Mouse (Mus musculus) neural tube, embryonic 14.5 days (tissue): ENCODE results near the gene Vmn2r-ps159. TPM values are rescaled to one million over a fixed set of nuclear protein-coding genes. Genes with fewer than 3 reads are reported as not detected.
A peak's percentile ranks its signal among the peaks of the same experiment; 100 is the strongest.
"Not testable (repeated sequence)": the region's sequence is repeated elsewhere in the genome, so short reads cannot be mapped to it uniquely, and the experiment has no call there.

ENCODE experiments used
- ATAC-seq: fragments of 200-750 bp; cut with Nextera tagmentation; 2 replicates; pipeline ENCODE4 v1.8.0; 2017; ENCODE audit warnings: low read depth, mild to moderate bottlenecking, moderate TSS enrichment, moderate library complexity
- H3K27ac ChIP-seq: fragments of 300-500 bp; sonication (generic); 2 replicates; pipeline ENCODE4 v1.5.1; 2014; ENCODE audit warnings: low read depth, mild to moderate bottlenecking, control low read depth, low read length, moderate library complexity, mixed read lengths
- H3K27me3 ChIP-seq: fragments of 300-500 bp; sonication (generic); 2 replicates; pipeline ENCODE4 v1.6.1; 2014; ENCODE audit warnings: low read length; ENCODE audit not compliant: control insufficient read depth, insufficient read depth
- H3K36me3 ChIP-seq: fragments of 300-500 bp; sonication (generic); 2 replicates; pipeline ENCODE4 v1.6.1; 2014; ENCODE audit warnings: low read length, mixed read lengths; ENCODE audit not compliant: control insufficient read depth, insufficient read depth
- H3K4me1 ChIP-seq: fragments of 300-500 bp; sonication (generic); 2 replicates; pipeline ENCODE4 v1.6.1; 2014; ENCODE audit warnings: low read length; ENCODE audit not compliant: control insufficient read depth, insufficient read depth
- H3K4me2 ChIP-seq: fragments of 300-500 bp; sonication (generic); 2 replicates; pipeline ENCODE4 v1.6.1; 2014; ENCODE audit warnings: mild to moderate bottlenecking, low read depth, low read length, control low read depth
- H3K4me3 ChIP-seq: fragments of 300-500 bp; sonication (generic); 2 replicates; pipeline ENCODE4 v1.5.1; 2014; ENCODE audit warnings: low read depth, low read length, control low read depth, mixed read lengths
- H3K9ac ChIP-seq: fragments of 300-500 bp; sonication (generic); replicated peaks from 2 replicates; pipeline ENCODE4 v1.6.1; 2014; ENCODE audit warnings: low read depth, mild to moderate bottlenecking, control low read depth, low read length, mixed read lengths
- H3K9me3 ChIP-seq: fragments of 300-500 bp; sonication (generic); 2 replicates; pipeline ENCODE4 v1.6.1; 2016; ENCODE audit warnings: low read length; ENCODE audit not compliant: control insufficient read depth
- WGBS: fragments of 180-500 bp; shearing (Covaris S2); extraction: QIAGEN DNeasy Blood & Tissue Kit; methylation state at CpG from one replicate; pipeline ENCODE4 v1.1.7; 2014; 5-methylcytosine and 5-hydroxymethylcytosine counted together
- polyA plus RNA-seq: library from polyadenylated mRNA; unstranded; fragments of >200 nt; fragmentation: Nextera tagmentation; extraction: Ambion mirVana; gene quantifications from 2 replicates; pipeline ENCODE4 v1.2.1, GENCODE M21; 2014

Vmn2r-ps159 gene
- not detected in 2 replicates for polyA plus RNA-seq

DNA sequence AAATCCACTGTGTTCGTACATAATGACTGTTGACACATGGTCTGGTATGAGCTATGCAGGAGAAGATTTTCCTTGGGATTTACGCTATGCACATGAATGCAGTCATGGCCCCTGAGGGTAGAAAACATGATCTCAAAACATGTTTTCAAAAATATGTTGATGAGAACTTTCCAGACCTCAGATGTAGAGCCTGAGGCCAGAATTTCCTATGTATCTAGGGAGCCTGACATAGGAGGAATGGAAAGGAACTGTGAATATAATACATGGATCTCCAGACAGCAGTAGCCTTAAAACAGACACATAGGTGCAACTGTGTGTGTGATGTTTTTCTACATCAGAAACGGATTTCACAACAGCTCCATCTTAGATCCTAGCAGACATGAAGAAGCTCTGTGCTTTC, at the start of gene Vmn2r-ps159:
Gene Vmn2r-ps159, plus strand, starts transcription at position 301 of the 400 bp plus-strand sequence.
- H3K9me3 ChIP-seq, H3K27ac ChIP-seq, H3K36me3 ChIP-seq, H3K4me1 ChIP-seq, H3K27me3 ChIP-seq, H3K9ac ChIP-seq, H3K4me3 ChIP-seq, ATAC-seq, H3K4me2 ChIP-seq: not testable (repeated sequence)
- 82% methylated on average over 3 of the region's 3 CpGs for WGBS

DNA sequence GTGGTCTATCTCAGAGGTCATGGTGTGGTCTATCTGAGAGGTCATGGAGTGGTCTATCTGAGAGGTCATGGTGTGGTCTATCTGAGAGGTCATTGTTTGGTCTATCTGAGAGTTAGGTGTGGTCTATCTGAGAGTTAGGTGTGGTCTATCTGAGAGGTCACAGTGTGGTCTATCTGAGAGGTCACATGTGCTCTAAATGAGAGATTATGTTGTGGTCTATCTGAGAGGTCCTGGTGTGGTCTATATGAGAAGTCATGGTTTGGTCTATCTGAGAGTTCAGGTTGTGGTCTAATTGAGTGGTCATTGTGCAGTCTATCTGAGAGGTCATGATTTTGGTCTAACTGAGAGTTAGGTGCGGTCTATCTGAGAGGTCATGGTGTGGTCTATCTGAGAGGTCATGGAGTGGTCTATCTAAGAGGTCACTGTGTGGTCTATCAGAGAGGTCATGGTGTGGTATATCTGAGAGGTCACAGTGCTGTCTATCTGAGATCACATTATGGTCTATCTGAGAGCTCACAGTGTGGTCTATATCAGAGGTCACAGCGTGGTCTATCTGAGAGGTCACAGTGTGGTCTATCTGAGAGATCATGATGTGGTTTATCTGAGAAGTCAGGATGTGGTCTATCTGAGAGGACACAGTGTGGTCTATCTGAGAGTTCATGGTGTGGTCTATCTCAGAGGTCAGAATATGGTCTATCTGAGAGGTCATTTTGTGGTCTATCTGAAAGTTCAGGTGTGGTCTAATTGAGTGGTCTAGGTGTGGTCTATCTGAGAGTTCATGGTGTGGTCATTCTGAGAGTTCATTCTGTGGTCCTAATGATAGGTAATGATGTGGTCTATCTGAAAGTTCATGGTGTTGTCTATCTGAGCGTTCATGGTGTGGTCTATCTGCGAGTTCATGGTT, 10.9 kb downstream of the Vmn2r-ps159 start:
- H3K27ac ChIP-seq, H3K4me1 ChIP-seq, H3K36me3 ChIP-seq, ATAC-seq, H3K4me3 ChIP-seq, H3K4me2 ChIP-seq, H3K27me3 ChIP-seq, H3K9ac ChIP-seq: not testable (repeated sequence)
- peaks cover 21% of the 10 kb centered on the region for H3K9me3 ChIP-seq
- 87% methylated on average over 4 of the region's 4 CpGs for WGBS

DNA sequence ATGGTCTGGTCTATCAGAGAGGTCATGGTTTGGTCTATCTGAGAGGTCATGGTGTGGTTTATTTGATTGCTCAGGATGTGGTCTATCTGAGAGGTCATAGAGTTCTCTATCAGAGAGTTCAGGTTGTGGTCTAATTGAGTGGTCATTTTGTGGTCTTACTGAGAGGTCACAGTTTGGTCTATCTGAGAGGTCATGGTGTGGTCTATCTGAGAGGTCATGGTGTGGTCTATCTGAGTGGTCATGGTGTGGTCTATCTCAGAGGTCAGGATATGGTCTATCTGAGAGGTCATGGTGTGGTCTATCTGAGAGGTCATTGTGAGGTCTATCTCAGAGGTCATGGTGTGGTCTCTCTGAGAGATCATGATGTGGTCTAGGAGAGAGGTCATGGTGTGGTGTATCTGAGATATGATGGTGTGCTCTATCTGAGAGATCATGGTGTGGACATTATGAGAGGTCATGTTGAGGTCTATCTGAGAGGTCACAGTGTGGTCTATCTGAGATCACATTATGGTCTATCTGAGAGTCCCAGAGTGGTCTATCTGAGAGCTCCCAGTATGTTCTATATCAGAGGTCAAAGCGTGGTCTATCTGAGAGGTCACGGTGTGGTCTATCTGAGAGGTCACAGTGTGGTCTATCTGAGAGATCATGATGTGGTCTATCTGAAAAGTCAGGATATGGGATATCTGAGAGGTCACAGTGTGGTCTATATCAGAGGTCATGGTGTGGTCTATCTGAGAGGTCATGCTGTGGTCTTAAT, 11.8 kb downstream of the Vmn2r-ps159 start:
- peak; percentile 56 for ATAC-seq
- no peak overlapping the region for H3K4me3 ChIP-seq
- H3K4me2 ChIP-seq: no peak overlapping the region
- WGBS: 91% methylated on average over 2 of the region's 2 CpGs
- no peak overlapping the region for H3K9ac ChIP-seq
- no peaks in the 10 kb centered on the region for H3K36me3 ChIP-seq
- no peak overlapping the region for H3K27ac ChIP-seq
- H3K9me3 ChIP-seq: peaks cover 18% of the 10 kb centered on the region
- no peaks in the 10 kb centered on the region for H3K4me1 ChIP-seq
- H3K27me3 ChIP-seq: no peaks in the 10 kb centered on the region

- Histone ChIP-seq H3K27me3 (no peaks in the 10 kb centered on the region), H3K4me1 (no peaks in the 10 kb centered on the region), H3K27ac (no peak overlapping the region), H3K9ac (no peak overlapping the region), H3K36me3 (no peaks in the 10 kb centered on the region), H3K9me3 (peaks cover 18% of the 10 kb centered on the region), H3K4me3 (no peak overlapping the region), H3K4me2 (no peak overlapping the region)
- ATAC-seq: no peak
- 98% methylated on average over 1 of the region's 1 CpGs for WGBS
Measured at GRCm38 (mm10) chr4:156343332-156343731, 12.4 kb downstream of the Vmn2r-ps159 start.

GRCm38 (mm10) chr4:156356756-156357437, 26.0 kb downstream of the Vmn2r-ps159 start:
- H3K9ac ChIP-seq, H3K36me3 ChIP-seq, H3K9me3 ChIP-seq, H3K4me1 ChIP-seq, H3K27me3 ChIP-seq, H3K4me3 ChIP-seq, H3K4me2 ChIP-seq, ATAC-seq, H3K27ac ChIP-seq: not testable (repeated sequence)
- WGBS: 68% methylated on average over 3 of the region's 3 CpGs

Other genes starting within 250 kb of the Vmn2r-ps159 start
- gene 9430015G10Rik, start 221.1 kb upstream of the Vmn2r-ps159 start, polyA plus RNA-seq: 32.1 and 32.4 TPM in 2 replicates
- 0.61 and 0.64 TPM in 2 replicates for gene Rnf223, start 200.6 kb upstream of the Vmn2r-ps159 start, polyA plus RNA-seq
- gene Agrn, start 133.6 kb upstream of the Vmn2r-ps159 start, polyA plus RNA-seq: 100 and 136 TPM in 2 replicates
- 0.50 and 1.2 TPM in 2 replicates for gene Isg15, start 130.3 kb upstream of the Vmn2r-ps159 start, polyA plus RNA-seq
- gene AW011738, start 127.8 kb upstream of the Vmn2r-ps159 start, polyA plus RNA-seq: 1.8 TPM in 2 replicates
- gene Perm1, start 115.2 kb upstream of the Vmn2r-ps159 start, polyA plus RNA-seq: 2.2 and 2.9 TPM in 2 replicates
- 30.7 and 31.6 TPM in 2 replicates for gene Plekhn1, start 96.2 kb upstream of the Vmn2r-ps159 start, polyA plus RNA-seq
- 50.1 and 53.2 TPM in 2 replicates for gene Noc2l, start 95.1 kb upstream of the Vmn2r-ps159 start, polyA plus RNA-seq
- 1.9 and 3.1 TPM in 2 replicates for gene Samd11, start 75.4 kb upstream of the Vmn2r-ps159 start, polyA plus RNA-seq